Mouse (Mus musculus) CH12.LX (cell line): ENCODE data around the gene Frmd4a.

Experiments
- CTCF ChIP-seq, 2 experiments: IDR thresholded peaks in 1 of 2; conservative IDR thresholded peaks in 1 of 2; 2 replicates each; pipeline ENCODE4 v1.5.1; 2011 to 2012; ENCODE audit warnings: low read depth in 2 of 2, low read length in 2 of 2, improper control_type of control experiment in 1 of 2, inconsistent platforms in 1 of 2, mild to moderate bottlenecking in 1 of 2, moderate library complexity in 1 of 2
- EP300 ChIP-seq: IDR thresholded peaks from 2 replicates; pipeline ENCODE4 v1.6.1; 2011; ENCODE audit warnings: low read length, improper control_type of control experiment
- MAFK ChIP-seq: IDR thresholded peaks from 2 replicates; pipeline ENCODE4 v1.6.1; 2011; ENCODE audit warnings: low read length, improper control_type of control experiment; ENCODE audit not compliant: insufficient replicate concordance
- POLR2A ChIP-seq: IDR thresholded peaks from 2 replicates; pipeline ENCODE4 v1.6.1; 2011; ENCODE audit warnings: low read depth, mild to moderate bottlenecking, improper control_type of control experiment, low read length
- SMC3 ChIP-seq: IDR thresholded peaks from 2 replicates; pipeline ENCODE4 v1.6.1; 2011; ENCODE audit warnings: low read depth, low read length, improper control_type of control experiment
- USF1 ChIP-seq: IDR thresholded peaks from 2 replicates; pipeline ENCODE4 v1.6.1; 2014; ENCODE audit warnings: low read depth, mild to moderate bottlenecking, inconsistent platforms, low read length, improper control_type of control experiment
- USF2 ChIP-seq: conservative IDR thresholded peaks from 2 replicates; pipeline ENCODE4 v1.6.1; 2011; ENCODE audit warnings: low read depth, low read length, improper control_type of control experiment

DNA sequence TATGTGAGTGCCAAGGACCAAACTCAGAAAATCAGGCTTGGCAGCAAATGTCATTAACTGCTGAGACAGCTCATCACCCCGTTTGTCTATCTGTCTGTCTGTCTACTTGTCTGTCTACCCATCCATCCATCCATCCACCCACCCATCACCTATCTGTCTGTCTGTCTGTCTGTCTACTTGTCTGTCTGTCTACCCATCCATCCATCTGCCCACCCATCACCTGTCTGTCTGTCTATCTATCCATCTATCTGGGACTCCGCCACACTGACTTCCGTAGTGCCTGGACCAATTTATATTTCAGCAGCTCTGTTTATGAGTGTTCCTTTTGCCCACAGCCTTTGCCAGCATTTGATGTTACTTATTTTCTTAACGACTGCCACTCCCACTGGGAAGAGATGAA is 375.5 kb downstream of the Frmd4a start:
- no peak for TF ChIP-seq POLR2A
- TF ChIP-seq CTCF (conservative IDR thresholded peaks at IDR 0.05 in 1 of 2, IDR thresholded peaks at IDR 0.05 in 1 of 2; ENCODE audit: low read depth in 2 of 2, low read length in 2 of 2) = no peak
- no peak for TF ChIP-seq EP300
- no peak for TF ChIP-seq USF2
- TF ChIP-seq USF1 = no peak
- no peak for TF ChIP-seq SMC3
- no peak for TF ChIP-seq MAFK
